Mouse (Mus musculus) regulatory T cell (primary cell): ENCODE measurements around the gene 1810046K07Rik.

Experiments
- in situ Hi-C: fragments of 300-600 bp; cut with MboI, MseI; formaldehyde crosslinking; loops from one replicate; pipeline ENCODE4 v1.15.1; 2025; ENCODE audit warnings: high pct_unique_total_duplicates

Gene 1810046K07Rik

DNA sequence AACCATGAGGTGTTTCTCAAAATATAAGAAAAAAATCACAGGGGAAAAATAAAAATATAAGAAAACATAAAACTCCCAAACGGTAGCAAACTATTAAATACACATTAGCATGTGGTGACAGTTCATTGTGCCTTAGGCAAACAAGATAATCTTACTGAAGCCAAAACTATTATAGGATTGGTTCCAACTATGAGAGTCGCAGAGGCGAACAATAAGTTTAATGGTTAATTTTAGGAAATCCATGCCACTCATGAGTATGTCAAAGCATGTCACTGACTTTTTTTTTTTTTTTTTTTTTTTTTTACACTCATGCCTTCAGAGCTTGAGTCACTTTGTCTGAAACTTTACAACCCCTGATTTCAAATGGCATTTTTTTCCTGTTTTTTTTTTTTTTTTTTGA lies 22.4 kb downstream of the 1810046K07Rik start:
- in situ Hi-C loops = no loop called here

DNA sequence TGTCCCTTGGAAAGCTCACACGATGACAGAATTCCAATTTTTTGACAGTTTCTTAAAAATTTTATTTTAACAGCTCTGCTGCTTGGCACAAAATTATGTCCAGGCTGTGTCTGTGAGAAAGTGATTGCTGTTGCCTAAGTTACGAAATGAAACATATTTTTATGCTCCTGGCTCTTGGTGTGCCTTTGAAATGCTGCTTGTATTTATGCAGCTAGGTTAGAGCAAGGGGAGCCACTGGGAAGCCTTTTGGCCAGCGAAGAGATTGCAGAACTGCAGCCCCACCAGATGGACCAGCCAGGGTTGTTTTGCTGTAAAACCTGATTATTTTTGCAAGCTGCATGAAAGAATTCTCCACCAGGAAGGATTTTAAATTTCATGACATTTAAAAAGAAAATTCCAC lies 23.6 kb downstream of the 1810046K07Rik start:
- in situ Hi-C loops = no loop called here

DNA sequence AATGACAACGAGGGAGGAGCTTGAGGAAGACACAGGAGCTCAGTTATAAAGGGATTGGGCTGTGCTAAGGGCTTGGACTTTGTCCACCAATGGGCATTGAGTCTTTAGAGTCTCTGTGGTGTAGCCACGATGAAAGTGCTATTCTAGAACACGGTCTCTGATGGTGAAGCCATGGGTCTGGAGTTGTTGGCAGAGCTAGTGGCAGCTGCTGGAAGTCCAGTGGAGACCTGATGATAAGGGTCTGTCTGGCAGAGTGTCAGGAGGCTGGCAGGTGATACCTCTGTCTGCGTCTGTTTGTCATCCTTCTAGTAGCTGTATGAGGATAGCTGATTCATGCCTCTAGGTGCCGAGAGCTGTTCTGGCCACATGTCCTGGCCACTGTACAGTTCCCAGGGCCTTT lies 24.7 kb downstream of the 1810046K07Rik start:
- in situ Hi-C loops = no loop called here

DNA sequence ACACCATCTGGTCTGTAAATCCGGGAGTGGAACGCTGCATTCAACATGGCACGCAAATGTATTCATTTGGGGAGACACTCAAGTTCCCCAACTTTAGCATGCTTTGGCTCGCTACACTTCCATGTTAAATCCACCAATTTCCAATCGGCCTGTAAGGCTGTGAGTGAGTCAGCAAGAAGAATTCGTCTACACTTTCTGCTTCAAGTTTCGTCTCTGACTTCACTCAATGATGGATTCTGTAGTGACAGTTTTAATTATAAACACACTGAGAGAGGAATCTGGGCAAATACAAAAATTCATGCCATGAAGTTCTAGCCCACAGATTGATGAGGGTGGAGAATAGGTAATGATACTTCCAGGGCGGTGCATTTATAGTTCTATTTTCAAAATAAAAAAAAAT lies 35.2 kb downstream of the 1810046K07Rik start:
- in situ Hi-C loops = loop anchor here (5.0 kb wide), 1 partner anchor 136 kb away; no protein-coding TSS in a partner anchor

DNA sequence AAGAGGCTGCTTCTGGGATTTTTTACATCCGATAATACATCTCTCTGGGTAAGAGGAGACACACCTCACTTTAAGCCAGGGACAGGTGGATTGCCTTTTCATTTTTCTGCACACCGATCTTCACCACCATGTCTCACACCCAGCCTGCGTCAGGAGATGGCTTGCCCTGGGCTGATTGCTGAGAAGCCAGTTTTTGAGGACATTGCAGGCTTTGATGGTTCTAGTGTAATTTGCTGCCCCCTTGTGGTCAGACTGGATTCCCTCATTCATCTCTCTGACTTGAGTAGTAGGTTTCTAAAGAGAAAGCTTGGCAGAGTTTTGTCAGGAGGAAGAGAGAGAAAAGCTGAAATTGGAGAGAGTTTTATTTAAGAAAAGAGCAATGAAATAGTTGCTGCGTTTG lies 36.0 kb downstream of the 1810046K07Rik start:
- in situ Hi-C loops = loop anchor here (5.0 kb wide), 1 partner anchor 135 kb away; no protein-coding TSS in a partner anchor

DNA sequence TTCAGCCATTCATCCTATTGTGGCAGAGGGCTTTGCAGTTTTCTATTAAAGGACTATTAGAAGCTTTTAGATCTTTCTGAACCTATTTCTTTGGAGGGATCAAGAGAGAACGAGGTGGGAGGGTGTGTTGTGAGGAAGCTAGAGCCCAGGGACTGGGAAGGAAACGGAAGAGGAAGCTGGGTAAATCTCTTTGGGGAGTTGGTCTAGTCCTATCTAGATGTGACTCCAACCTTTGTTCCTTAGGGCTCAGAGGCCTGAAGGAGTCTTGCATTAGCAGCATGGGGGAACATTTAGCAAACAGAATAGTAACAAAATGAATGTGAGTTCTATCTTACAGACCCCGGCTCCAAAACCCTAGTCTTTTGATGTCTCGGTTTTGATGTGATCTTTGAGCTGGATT lies 37.7 kb downstream of the 1810046K07Rik start:
- in situ Hi-C loops = loop anchor here (5.0 kb wide), 1 partner anchor 134 kb away; no protein-coding TSS in a partner anchor

DNA sequence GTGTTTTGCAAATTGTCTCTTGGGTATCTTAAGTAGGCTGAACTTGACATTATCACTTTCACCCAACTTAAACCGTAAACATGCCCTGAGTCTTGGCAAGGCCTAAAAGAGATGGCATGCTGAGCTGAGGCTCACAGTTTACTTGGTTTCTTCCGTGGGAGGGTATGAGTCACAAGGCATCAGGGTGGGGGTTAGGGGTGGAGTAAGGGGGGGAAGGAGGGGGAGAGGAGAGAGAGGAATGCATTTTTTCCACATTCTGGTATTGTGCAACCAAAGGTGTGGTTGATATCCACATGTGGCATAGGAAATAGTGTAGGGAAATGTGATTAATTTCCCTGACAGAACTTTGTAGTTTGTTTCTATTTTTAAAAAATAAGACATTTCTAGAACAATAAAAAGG lies 42.6 kb downstream of the 1810046K07Rik start:
- in situ Hi-C loops = no loop called here

DNA sequence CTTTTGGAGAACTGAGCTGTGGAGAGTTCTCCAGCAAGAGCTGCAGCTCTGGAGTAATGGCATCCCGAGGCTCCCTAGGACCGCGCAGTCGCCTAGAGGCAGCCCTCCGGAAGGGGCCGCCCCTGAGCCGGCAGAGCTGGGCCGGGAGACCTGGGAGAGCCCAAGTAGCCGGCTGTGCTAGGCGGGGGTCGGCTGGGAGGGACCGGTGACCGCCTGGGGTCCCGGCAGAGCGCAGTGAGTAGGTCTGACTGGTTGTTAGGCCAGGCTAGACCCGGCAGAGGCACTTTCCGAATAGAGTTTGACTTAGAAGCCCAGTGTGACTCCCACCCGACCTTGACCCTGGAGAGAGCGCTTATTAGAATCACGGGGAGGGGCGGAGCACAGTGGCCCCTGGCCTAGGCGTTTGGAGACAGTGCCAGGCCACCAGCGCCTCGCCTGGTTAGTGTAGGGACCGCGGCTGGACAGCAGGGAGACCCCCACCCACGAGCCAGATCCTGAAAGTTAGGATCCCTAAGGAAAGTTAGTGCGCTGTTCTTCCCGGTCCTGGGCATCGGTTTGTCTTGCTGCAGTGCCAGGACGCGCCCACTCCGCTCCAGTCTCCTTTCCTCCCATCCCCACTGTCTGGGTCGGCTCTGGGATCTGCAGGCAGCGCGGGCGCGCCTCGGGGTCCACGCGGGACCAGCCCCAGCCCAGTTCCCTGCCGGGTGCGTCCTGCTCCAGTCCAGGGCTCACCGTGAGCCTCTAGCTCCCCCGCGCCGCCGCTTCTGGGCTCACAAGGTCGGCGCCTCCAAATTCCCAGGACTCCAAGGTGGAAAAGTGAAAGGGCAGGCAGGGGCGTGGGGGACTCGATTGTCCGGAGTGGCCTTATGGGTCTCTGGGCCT lies 50.0 kb downstream of the 1810046K07Rik start, which contains the start of gene Colca2:
Colca2 (minus strand) TSS at position 70 of the 882 bp plus-strand sequence.
- in situ Hi-C loops = no loop called here

DNA sequence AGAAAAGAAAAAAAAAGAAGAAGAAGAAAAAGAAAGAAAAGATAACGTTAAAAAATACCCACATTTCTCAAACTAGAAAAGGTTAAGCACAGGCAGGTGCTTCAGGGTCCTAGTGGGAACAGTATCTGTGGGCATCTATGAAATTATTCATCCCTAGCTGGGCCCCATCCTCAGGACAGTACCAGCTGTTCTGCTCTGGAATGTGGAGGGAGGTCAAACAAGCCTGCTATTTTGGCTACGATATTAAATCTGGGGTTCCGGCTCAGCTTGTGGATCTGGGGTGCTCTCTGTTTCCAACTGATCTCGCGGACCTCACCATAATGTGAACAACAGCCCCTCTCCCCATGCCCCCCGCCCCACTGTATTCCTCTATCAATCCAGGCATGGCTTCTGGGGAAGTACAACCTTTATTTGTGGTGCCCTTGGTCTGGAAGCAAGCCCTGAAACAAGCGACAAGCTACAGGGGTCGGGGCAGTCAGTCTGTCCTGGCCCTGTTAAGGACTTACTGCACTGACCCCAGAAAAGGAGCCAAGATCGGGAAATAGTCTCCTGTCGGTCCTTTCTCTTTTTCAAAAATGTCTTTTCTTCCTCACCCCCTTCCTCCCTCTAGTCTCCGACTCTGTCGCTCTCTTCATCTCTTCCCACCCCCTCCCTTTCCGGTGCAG lies 50.8 kb downstream of the 1810046K07Rik start:
- in situ Hi-C loops = no loop called here

DNA sequence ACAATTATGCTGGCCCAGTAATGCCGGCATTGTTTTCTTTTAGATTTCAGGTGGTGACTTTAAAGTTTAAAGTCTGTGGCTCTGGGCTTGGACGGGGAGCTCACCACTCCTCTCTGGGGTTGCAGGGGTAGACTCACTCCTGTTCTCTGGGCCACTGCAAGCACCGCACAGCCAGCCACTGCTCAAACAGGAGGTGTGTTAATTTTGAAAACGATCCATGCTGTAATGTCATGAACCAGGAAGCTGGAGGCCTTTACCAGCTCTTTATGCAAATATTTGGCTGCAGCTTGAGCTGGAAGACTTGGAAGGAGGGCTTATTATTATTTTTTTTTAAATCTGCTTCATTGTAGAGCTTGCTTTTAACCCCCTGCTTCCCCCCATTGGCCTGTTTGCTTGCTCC lies 54.0 kb downstream of the 1810046K07Rik start:
- in situ Hi-C loops = no loop called here

DNA sequence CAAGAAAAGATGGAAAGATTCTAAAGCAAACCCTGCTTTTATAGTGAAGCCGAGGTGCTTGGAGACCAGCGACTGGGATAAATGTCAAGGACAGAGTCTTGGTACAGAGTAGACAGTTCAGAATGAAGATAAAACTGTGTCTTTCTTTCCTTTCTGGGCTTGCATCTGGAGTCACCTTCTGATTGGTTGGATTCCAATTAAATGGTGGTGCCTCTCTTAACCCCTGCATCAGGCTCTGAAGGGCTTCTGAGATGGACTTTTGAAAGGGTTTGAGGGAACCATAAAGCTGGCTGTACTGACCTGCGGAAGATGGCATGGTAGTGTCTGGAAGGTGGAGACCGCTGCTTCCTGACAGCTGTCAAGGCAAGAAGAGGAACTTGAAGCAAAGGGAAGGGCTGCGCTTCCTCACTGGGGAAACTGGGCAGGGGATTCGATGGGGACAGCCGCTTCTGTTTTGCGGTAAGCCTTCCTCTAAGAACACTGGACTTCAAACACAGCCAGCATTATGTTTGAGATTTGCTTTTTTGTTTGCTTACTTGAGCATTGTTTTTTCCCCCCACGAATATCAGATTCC lies 55.0 kb downstream of the 1810046K07Rik start:
- in situ Hi-C loops = no loop called here

DNA sequence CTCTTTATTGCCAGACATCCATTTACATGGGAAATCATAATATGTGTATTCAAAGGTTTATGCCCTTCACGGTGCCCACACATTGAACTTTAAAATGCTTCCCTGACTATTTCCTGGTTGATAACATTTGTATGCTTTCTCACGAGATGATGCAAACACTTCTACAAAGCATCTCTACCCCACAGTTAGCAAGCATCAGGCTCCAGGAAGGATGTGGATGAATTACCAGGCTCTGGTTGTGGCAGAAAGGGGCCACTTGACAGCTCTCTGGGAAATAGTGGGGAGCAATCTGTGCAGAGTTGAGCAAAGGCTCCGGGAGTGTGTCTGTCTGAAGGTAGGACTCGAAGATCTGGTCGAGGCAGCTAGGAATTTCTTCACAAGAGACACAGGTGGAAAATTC lies 56.6 kb downstream of the 1810046K07Rik start:
- in situ Hi-C loops = no loop called here

DNA sequence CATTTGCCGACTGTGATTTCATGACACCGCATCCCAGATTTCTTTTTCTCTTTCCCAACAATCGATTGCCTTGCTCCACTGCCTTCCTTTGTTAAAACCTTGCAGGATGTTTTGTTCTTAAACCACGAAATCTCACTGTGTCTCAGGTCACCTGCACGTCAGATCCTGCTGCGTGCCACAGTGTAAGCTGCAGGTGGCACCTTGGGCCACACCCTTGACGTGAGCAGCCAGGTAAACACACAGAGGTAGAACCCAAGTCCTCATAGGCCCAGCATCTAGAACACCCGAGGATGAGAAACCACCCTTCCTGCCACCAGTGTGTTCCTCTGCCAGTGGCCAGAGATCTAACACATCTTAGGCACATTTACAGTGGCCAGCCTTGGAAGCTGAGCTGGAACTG lies 57.6 kb downstream of the 1810046K07Rik start:
- in situ Hi-C loops = no loop called here

DNA sequence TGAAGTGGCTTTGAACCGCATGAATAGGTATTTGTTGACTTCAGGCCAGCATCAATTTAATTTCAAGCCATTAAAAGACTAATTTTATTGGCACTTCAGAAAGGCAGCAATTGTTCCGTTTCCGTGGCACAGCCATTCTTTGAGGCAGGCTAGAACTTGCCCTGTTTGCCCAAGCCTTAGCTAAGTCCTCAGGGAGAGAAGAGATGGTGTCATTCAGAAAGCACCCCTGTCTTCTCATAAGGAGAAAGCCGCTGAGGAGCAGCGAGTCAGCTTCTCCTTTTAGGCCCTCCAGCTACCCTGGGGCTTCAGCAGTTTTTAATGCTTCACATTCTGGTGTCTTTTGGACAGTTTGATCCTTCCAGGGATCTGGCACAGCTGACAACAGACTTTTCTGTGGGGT lies 59.9 kb downstream of the 1810046K07Rik start:
- in situ Hi-C loops = no loop called here

DNA sequence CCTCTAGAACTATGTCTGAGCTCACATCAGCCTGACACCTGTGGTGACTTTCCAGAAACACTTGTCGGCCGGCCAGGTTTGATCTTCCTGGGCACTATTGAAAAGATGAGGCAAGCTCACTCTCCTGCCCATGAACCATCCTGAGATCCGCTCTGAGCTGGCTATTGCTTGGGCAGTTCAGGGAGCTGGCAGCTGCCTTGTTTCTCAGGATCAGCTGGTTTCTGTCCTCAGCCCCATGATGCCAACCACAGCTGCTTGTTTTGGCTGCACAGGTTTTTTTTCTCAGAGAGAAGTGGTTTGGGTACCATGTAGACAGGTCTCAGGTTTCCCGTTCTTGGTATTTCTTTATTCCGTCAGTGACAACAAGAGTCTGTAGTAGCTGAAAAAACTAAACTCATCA lies 70.3 kb downstream of the 1810046K07Rik start:
- in situ Hi-C loops = no loop called here

DNA sequence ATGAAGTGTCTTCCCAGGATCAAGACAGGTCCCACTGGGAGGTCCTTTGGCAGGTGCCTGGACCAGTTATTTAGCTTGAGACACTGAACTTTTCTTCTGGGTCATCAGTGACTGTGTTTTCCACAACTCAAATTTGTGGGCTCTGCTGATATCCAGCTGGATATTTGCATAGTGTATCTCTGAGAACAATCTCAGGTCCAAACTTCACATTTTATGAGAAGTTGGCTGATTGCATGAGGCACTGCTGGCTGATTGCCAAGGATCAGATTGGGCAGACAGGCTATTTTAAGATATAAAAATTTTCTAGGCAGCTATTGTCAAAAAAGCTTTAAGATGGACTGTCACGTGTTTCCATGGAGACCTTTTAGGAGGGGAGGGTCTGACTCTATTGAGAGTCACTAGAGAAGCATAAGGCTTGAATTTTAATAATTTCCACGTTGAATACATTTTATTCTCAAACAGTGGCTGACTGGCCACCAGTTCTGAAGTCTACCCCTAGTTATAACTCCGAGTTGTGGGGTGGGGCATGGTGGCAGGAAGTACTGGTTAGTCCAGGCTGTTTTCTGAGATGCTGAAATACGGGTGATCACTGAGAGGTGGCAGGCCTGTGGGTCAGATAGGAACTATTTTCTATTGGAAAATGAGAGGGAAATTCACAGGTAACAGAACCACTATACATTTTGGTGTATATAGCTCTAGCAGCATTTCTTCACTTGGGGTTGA lies 71.8 kb downstream of the 1810046K07Rik start:
- in situ Hi-C loops = no loop called here
